Mouse (Mus musculus): Measurements from ENCODE around the gene Tmcc2. TPM values are rescaled to one million over a fixed set of nuclear protein-coding genes. Genes with fewer than 3 reads are reported as not detected.

Gene Tmcc2
- polyA plus RNA-seq, 1 experiment from 2014 or later: 29.1 TPM

DNA sequence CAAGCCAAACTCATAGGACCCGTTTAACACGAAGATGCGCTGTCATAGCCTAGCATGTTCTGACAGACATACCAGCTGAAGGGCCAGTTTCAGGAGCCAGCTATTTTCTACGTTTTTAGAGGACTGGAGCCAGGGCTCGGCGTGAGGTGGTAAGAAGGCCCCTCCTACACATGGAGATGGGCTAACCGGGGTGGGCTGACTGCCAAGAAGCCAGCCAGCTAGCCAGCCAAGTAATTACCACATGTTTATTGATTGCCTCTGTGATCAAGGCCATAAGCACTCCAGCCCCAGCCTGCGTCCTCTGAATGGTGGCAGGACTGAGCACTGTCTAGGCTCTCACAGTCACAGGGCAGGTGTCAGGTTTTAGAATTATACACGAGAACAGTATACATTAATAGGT is 64.3 kb downstream of the Tmcc2 start:
- ATAC-seq (ENCODE audit: low FRiP score, low TSS enrichment): peak; percentile 8; the same call in 1 of the 2 replicates
- H3K27ac ChIP-seq (replicated peaks; ENCODE audit: low read depth, low read length): peak overlapping the region; percentile 68
- peaks cover 62% of the 10 kb centered on the region for H3K36me3 ChIP-seq (ENCODE audit: control insufficient read depth, insufficient read depth, low read length)
- no peak overlapping the region for H3K4me2 ChIP-seq (ENCODE audit: low read length)
- H3K9me3 ChIP-seq (ENCODE audit: control insufficient read depth, low read length): no peaks in the 10 kb centered on the region
- peaks cover 76% of the 10 kb centered on the region for H3K4me1 ChIP-seq (ENCODE audit: control insufficient read depth, insufficient read depth, low read length)
- 42% methylated on average over 9 of the region's 9 CpGs for WGBS
- no peaks in the 10 kb centered on the region for H3K27me3 ChIP-seq (ENCODE audit: control insufficient read depth, insufficient read depth, low read length)
- peak; percentile 85 for DNase-seq
- no peak overlapping the region for H3K4me3 ChIP-seq (replicated peaks; ENCODE audit: low read depth, low read length)
- H3K9ac ChIP-seq (replicated peaks; ENCODE audit: low read length): no peak overlapping the region

DNA sequence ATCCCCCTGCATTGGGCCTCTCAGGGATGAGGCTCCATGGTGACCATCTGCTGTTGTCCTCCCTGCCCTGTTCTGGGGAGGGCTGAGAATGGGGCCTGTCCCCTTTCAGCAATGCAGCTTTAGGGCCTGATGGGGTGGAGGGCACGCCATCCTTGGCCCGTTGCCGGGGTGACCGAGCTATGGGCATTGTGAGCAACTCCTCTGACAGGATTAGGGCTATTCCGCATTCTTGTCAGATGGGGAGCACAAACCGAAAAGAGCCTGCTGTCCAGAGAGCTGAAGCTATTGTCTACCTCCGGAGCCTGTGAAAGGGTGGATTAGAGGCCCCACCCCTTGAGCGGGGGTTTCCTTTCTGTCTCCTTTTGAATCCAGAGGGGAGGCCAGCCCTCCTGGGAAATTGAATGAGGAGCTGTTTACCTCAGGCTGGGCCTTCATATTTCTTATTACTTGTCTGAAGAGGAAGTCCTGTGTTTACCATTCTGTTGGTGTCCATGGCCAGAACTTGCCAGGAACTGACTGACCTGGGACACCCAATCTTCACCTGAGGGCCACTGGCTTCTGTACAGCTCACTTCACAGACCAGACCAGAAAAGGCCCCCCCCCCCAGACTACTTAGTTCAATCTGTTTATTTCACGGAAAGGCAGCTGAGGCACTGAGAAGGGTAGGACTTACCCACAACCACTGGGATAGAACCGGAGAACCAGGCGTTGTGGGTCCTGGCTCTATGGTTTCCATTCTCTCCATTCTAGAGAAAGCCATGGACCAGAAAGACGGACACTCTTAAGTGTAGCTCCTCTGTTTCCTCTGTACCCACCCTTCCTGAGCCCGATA is 68.2 kb downstream of the Tmcc2 start:
- 4% methylated on average over 13 of the region's 13 CpGs for WGBS

DNA sequence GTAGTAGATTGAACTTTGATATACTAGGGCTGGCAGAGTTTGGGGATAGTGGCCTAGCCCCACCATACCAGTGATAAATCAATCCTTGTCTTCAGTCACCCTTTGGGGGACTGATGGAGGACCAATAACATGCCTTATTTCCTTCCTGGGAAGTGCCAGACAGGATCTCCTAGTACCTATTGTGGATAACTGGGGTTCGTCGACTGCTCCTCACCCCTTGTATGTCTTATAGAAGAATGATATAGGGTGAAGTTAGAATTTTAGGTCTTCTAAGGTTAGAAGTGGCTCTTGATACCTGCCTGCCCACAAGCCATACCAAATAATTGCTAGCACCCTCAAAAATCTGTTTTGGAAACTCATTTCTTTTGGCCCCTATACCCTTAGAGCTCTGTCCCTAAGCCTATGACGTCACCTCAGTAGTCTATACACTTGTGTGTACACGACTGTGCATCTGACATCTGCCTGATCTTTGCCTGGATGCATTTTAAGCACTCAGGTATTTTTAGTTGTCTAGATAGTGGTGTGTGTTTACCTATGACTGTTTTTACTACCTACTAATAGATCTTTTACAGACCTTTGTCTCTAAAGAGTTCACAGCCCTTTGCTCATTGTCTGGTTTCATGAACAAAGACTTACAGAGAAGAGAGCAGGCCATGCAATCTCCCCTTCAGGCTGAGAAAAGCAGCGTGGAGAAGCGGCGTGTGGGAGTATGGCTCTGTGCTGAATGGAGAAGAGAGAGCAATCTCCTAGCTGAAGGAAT is 69.1 kb downstream of the Tmcc2 start:
- Histone ChIP-seq H3K36me3 (ENCODE audit: control insufficient read depth, insufficient read depth, low read length) (peaks cover 19% of the 10 kb centered on the region), H3K27me3 (ENCODE audit: control insufficient read depth, insufficient read depth, low read length) (no peaks in the 10 kb centered on the region), H3K27ac (replicated peaks; ENCODE audit: low read depth, low read length) (peak overlapping the region; percentile 95), H3K4me2 (ENCODE audit: low read length) (peak overlapping the region; percentile 40), H3K9ac (replicated peaks; ENCODE audit: low read length) (peak overlapping the region; percentile 41; the same call in 1 of the 2 replicates), H3K9me3 (ENCODE audit: control insufficient read depth, low read length) (no peaks in the 10 kb centered on the region), H3K4me3 (replicated peaks; ENCODE audit: low read depth, low read length) (no peak overlapping the region), H3K4me1 (ENCODE audit: control insufficient read depth, insufficient read depth, low read length) (peaks cover 95% of the 10 kb centered on the region)
- ATAC-seq (ENCODE audit: low FRiP score, low TSS enrichment) (no peak), DNase-seq (peak; percentile 66)
- WGBS: 18% methylated on average over 7 of the region's 7 CpGs

More for the DNA sequence above, 68.2 kb downstream of the Tmcc2 start:
- peak overlapping the region; percentile 95 for H3K27ac ChIP-seq (replicated peaks; ENCODE audit: low read depth, low read length)
- H3K36me3 ChIP-seq (ENCODE audit: control insufficient read depth, insufficient read depth, low read length): peaks cover 29% of the 10 kb centered on the region
- H3K4me1 ChIP-seq (ENCODE audit: control insufficient read depth, insufficient read depth, low read length): peaks cover 94% of the 10 kb centered on the region
- peak; percentile 91 for DNase-seq
- no peak overlapping the region for H3K4me3 ChIP-seq (replicated peaks; ENCODE audit: low read depth, low read length)
- H3K4me2 ChIP-seq (ENCODE audit: low read length): peak overlapping the region; percentile 40
- H3K27me3 ChIP-seq (ENCODE audit: control insufficient read depth, insufficient read depth, low read length): no peaks in the 10 kb centered on the region
- peak overlapping the region; percentile 41; the same call in 1 of the 2 replicates for H3K9ac ChIP-seq (replicated peaks; ENCODE audit: low read length)
- ATAC-seq (ENCODE audit: low FRiP score, low TSS enrichment): peak; percentile 88
- H3K9me3 ChIP-seq (ENCODE audit: control insufficient read depth, low read length): no peaks in the 10 kb centered on the region

DNA sequence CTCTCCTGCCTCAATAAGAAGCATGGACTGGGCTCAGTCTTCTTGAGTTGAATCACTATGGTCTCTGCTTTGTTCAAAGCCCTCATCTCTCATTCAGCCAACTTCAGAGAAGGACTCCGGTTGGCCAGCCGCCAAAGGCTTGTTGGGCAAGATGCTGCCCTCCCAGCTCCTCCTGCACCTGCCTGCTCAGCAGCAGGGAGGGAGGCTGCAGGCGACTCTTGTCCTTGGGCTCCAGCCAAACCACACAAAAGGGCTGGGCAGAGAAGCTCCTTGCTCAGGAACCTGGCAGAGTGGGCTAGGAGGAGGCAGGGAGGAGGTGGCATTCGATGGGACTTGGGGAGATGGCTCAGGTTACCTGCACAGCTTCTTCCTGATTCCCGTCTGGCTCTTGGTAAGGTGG is 71.8 kb downstream of the Tmcc2 start:
- Histone ChIP-seq H3K36me3 (ENCODE audit: control insufficient read depth, insufficient read depth, low read length) (no peaks in the 10 kb centered on the region), H3K9ac (replicated peaks; ENCODE audit: low read length) (peak overlapping the region; percentile 50), H3K27ac (replicated peaks; ENCODE audit: low read depth, low read length) (peak overlapping the region; percentile 95), H3K4me2 (ENCODE audit: low read length) (peak overlapping the region; percentile 81), H3K27me3 (ENCODE audit: control insufficient read depth, insufficient read depth, low read length) (no peaks in the 10 kb centered on the region), H3K4me1 (ENCODE audit: control insufficient read depth, insufficient read depth, low read length) (peaks cover 77% of the 10 kb centered on the region), H3K4me3 (replicated peaks; ENCODE audit: low read depth, low read length) (peak overlapping the region; percentile 83), H3K9me3 (ENCODE audit: control insufficient read depth, low read length) (no peaks in the 10 kb centered on the region)
- WGBS: 15% methylated on average over 5 of the region's 5 CpGs
- ATAC-seq (ENCODE audit: low FRiP score, low TSS enrichment) (no peak), DNase-seq (peak; percentile 89)

DNA sequence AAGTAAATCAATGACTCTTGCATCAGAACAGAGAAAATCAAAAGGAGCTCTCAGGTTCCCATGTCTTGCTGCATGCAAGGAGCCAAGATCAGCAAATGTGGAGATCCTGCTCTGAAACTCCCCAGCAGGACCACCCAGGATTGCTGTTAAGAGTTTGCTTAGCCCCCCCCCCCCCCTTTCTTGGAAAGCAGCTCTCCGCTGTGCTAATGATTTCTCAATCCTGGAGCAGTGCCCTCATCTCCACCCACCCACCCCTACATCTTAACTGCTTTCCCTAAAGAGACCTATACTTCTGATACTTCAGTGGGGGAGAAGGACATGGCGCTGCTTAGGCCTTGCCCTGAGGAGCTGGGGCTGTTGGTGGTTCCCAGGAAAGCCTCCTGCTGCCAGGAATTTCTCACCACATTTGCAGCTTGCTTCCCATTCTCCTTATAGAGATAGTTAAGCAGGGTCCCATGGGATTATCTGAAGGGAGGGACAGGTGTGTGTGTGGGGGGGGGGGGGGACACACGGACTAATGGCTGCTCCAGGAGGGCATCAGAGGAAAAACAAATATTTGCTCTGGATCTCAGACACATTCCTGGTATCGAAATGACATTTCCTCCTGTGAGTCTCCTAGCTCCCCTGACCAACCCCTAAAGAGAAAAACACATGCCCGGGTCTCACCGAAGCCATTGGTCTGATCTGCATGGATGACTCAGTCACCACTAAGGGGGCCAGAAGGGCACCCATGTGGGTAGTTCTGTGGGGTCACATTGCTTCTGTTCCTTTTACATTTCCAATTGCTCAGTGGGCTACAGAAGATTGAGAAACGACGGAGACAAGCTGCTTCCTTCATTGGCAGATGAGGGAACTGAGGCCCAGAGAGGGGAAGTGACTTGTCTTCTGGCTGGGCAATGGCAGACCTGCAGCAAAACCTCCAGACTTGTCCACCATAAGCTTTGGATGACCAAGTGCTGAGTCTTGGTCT is 72.9 kb downstream of the Tmcc2 start:
- WGBS: 5% methylated on average over 8 of the region's 8 CpGs
- ATAC-seq (ENCODE audit: low FRiP score, low TSS enrichment): no peak
- Histone ChIP-seq H3K9me3 (ENCODE audit: control insufficient read depth, low read length) (no peaks in the 10 kb centered on the region), H3K4me3 (replicated peaks; ENCODE audit: low read depth, low read length) (peak overlapping the region; percentile 83), H3K4me1 (ENCODE audit: control insufficient read depth, insufficient read depth, low read length) (peaks cover 67% of the 10 kb centered on the region), H3K27me3 (ENCODE audit: control insufficient read depth, insufficient read depth, low read length) (no peaks in the 10 kb centered on the region), H3K4me2 (ENCODE audit: low read length) (peak overlapping the region; percentile 81), H3K9ac (replicated peaks; ENCODE audit: low read length) (peak overlapping the region; percentile 50), H3K36me3 (ENCODE audit: control insufficient read depth, insufficient read depth, low read length) (no peaks in the 10 kb centered on the region), H3K27ac (replicated peaks; ENCODE audit: low read depth, low read length) (peak overlapping the region; percentile 95)
- no peak for DNase-seq

DNA sequence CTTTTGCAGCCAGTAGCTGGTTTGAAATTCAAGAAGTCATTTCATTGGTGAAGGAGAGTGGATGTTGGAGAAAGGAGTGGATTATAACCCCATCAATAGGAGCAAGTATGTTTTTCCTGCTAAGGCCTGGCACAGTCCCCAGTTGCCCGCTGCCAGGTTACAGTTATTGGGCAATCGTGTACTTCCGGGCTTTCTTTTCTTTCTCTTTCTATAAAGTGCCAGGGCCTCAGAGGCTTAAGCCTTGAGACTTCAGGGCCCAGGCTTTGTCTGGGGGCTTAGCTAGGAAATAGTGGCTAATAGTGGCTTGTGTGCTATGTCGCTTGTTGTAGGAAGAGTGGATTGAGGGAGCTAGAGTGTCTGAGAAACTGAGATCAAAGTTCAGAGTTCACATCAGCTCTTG is 73.7 kb downstream of the Tmcc2 start:
- Histone ChIP-seq H3K4me2 (ENCODE audit: low read length) (peak overlapping the region; percentile 81), H3K27me3 (ENCODE audit: control insufficient read depth, insufficient read depth, low read length) (no peaks in the 10 kb centered on the region), H3K36me3 (ENCODE audit: control insufficient read depth, insufficient read depth, low read length) (no peaks in the 10 kb centered on the region), H3K4me3 (replicated peaks; ENCODE audit: low read depth, low read length) (peak overlapping the region; percentile 83), H3K4me1 (ENCODE audit: control insufficient read depth, insufficient read depth, low read length) (peaks cover 59% of the 10 kb centered on the region), H3K9ac (replicated peaks; ENCODE audit: low read length) (peak overlapping the region; percentile 50), H3K27ac (replicated peaks; ENCODE audit: low read depth, low read length) (peak overlapping the region; percentile 95), H3K9me3 (ENCODE audit: control insufficient read depth, low read length) (no peaks in the 10 kb centered on the region)
- ATAC-seq (ENCODE audit: low FRiP score, low TSS enrichment): no peak
- peak; percentile 65 for DNase-seq
- 5% methylated on average over 4 of the region's 4 CpGs for WGBS

DNA sequence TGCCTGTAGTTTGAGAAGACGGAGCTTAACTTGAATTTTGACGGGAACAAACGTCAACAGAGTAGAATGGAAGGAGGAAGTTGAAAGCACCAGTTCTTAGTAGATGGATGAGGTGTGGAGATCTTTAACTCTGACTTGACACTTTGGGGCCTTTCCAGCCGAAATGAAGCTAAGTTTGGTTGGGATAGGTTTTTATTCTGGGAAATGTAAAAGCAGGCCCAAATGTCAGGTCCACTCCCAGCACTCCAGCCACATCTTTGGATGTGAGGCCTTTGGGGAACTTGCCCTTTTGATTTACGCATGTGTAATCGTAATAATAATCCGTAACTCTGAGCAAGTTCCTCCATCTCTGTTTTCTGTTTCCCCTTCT is 74.5 kb downstream of the Tmcc2 start:
- peak overlapping the region; percentile 83 for H3K4me3 ChIP-seq (replicated peaks; ENCODE audit: low read depth, low read length)
- H3K4me2 ChIP-seq (ENCODE audit: low read length): peak overlapping the region; percentile 81
- peaks cover 51% of the 10 kb centered on the region for H3K4me1 ChIP-seq (ENCODE audit: control insufficient read depth, insufficient read depth, low read length)
- no peak for DNase-seq
- peak overlapping the region; percentile 75 for H3K9ac ChIP-seq (replicated peaks; ENCODE audit: low read length)
- 6% methylated on average over 7 of the region's 7 CpGs for WGBS
- H3K27ac ChIP-seq (replicated peaks; ENCODE audit: low read depth, low read length): peak overlapping the region; percentile 95
- no peaks in the 10 kb centered on the region for H3K9me3 ChIP-seq (ENCODE audit: control insufficient read depth, low read length)
- no peaks in the 10 kb centered on the region for H3K36me3 ChIP-seq (ENCODE audit: control insufficient read depth, insufficient read depth, low read length)
- ATAC-seq (ENCODE audit: low FRiP score, low TSS enrichment): no peak
- no peaks in the 10 kb centered on the region for H3K27me3 ChIP-seq (ENCODE audit: control insufficient read depth, insufficient read depth, low read length)
